ENCODE assay signal across 8 mouse cellular contexts in genomic region chr12:24710672-24711071, GRCm38 (mm10). TPM values are rescaled to one million over a fixed set of nuclear protein-coding genes. Genes with fewer than 3 reads are reported as not detected.
DNase-seq lines count a peak whose midpoint lies in the region; ATAC-seq and TF ChIP-seq lines count a peak whose summit lies in the region.

No protein-coding gene starts in this region.

- DNase-seq in heart, adult 9 months (ENCODE audit: low spot score in 2 of 2) = no peak
- peak; percentile 45 to 64 for DNase-seq in kidney, postnatal 4 days
- DNase-seq in urinary bladder, postnatal 25 days (ENCODE audit: low spot score) = no peak

- ATAC-seq in heart, embryonic 12.5 days (ENCODE audit: insufficient number of reproducible peaks, low FRiP score) = no peak
- ATAC-seq in embryonic facial prominence, embryonic 15.5 days (ENCODE audit: insufficient number of reproducible peaks, low FRiP score, low TSS enrichment, low read depth) = no peak
- ATAC-seq in neural tube, embryonic 13.5 days (ENCODE audit: low read depth) = no peak
- ATAC-seq in inflammation-experienced regulatory T-cells, adult 6 months = no peak

- H3K4me3 ChIP-seq in heart, embryonic 12.5 days = no peak overlapping the region
- peak overlapping the region; percentile 24 for H3K4me3 ChIP-seq in ES-Bruce4 (ENCODE audit: low read depth, low read length)
- no peak overlapping the region; the same call in 1 of the 2 replicates for H3K4me3 ChIP-seq in embryonic facial prominence, embryonic 15.5 days (replicated peaks)
- H3K4me3 ChIP-seq in neural tube, embryonic 13.5 days = no peak overlapping the region

- TF ChIP-seq EP300 in ES-Bruce4 (IDR thresholded peaks at IDR 0.05; ENCODE audit: insufficient read depth, low read depth, low read length) = no peak

- no peaks in the 10 kb centered on the region for H3K9me3 ChIP-seq in heart, embryonic 12.5 days (replicated peaks)
- H3K9me3 ChIP-seq in ES-Bruce4 (replicated peaks; ENCODE audit: control insufficient read depth, insufficient read depth, low read length, poor library complexity, severe bottlenecking) = no peaks in the 10 kb centered on the region
- H3K9me3 ChIP-seq in embryonic facial prominence, embryonic 15.5 days (replicated peaks) = no peaks in the 10 kb centered on the region
- H3K9me3 ChIP-seq in neural tube, embryonic 13.5 days = no peaks in the 10 kb centered on the region

- H3K9ac ChIP-seq in heart, embryonic 12.5 days = no peak overlapping the region
- peak overlapping the region; percentile 44; the same call in 1 of the 2 replicates for H3K9ac ChIP-seq in ES-Bruce4 (ENCODE audit: low read depth, poor library complexity, severe bottlenecking)
- no peak overlapping the region for H3K9ac ChIP-seq in embryonic facial prominence, embryonic 15.5 days
- H3K9ac ChIP-seq in neural tube, embryonic 13.5 days = no peak overlapping the region

- H3K27ac ChIP-seq in heart, embryonic 12.5 days (ENCODE audit: poor library complexity, severe bottlenecking) = no peak overlapping the region
- peak overlapping the region; percentile 47; the same call in 1 of the 2 replicates for H3K27ac ChIP-seq in ES-Bruce4 (ENCODE audit: insufficient read depth, low read length)
- H3K27ac ChIP-seq in embryonic facial prominence, embryonic 15.5 days (replicated peaks) = peak overlapping the region; percentile 40
- 0 out of 2 replicates have a peak overlapping the region, but pooled peaks have one; percentile 13 for H3K27ac ChIP-seq in neural tube, embryonic 13.5 days (replicated peaks)

- TF ChIP-seq CTCF in ES-Bruce4 (IDR thresholded peaks at IDR 0.05; ENCODE audit: low read depth, low read length) = peak; percentile 62

- 72% methylated on average over 5 of the region's 5 CpGs for WGBS in heart, embryonic 12.5 days
- 63% methylated on average over 5 of the region's 5 CpGs for WGBS in embryonic facial prominence, embryonic 15.5 days
- WGBS in neural tube, embryonic 13.5 days = 58% methylated on average over 5 of the region's 5 CpGs

- no peaks in the 10 kb centered on the region for H3K27me3 ChIP-seq in heart, embryonic 12.5 days (replicated peaks)
- H3K27me3 ChIP-seq in ES-Bruce4 (ENCODE audit: control insufficient read depth, insufficient read depth, low read length, poor library complexity, severe bottlenecking) = no peaks in the 10 kb centered on the region
- H3K27me3 ChIP-seq in embryonic facial prominence, embryonic 15.5 days = no peaks in the 10 kb centered on the region
- peaks cover 15% of the 10 kb centered on the region for H3K27me3 ChIP-seq in neural tube, embryonic 13.5 days

- peaks cover 39% of the 10 kb centered on the region for H3K36me3 ChIP-seq in heart, embryonic 12.5 days
- peaks cover 51% of the 10 kb centered on the region for H3K36me3 ChIP-seq in ES-Bruce4 (ENCODE audit: control insufficient read depth, insufficient read depth, low read length, poor library complexity, severe bottlenecking)
- H3K36me3 ChIP-seq in embryonic facial prominence, embryonic 15.5 days = peaks cover 17% of the 10 kb centered on the region; the same call in 1 of the 2 replicates
- H3K36me3 ChIP-seq in neural tube, embryonic 13.5 days = 0 out of 2 replicates have a peak, but pooled peaks cover 4% of the 10 kb centered on the region

- H3K4me2 ChIP-seq in heart, embryonic 12.5 days = peak overlapping the region; percentile 84
- H3K4me2 ChIP-seq in embryonic facial prominence, embryonic 15.5 days (replicated peaks) = peak overlapping the region; percentile 21; the same call in 1 of the 2 replicates
- peak overlapping the region; percentile 11; the same call in 1 of the 2 replicates for H3K4me2 ChIP-seq in neural tube, embryonic 13.5 days

- peaks cover 44% of the 10 kb centered on the region for H3K4me1 ChIP-seq in heart, embryonic 12.5 days (replicated peaks)
- no peaks in the 10 kb centered on the region for H3K4me1 ChIP-seq in ES-Bruce4 (ENCODE audit: control insufficient read depth, insufficient read depth, low read length)
- H3K4me1 ChIP-seq in embryonic facial prominence, embryonic 15.5 days = peaks cover 46% of the 10 kb centered on the region
- H3K4me1 ChIP-seq in neural tube, embryonic 13.5 days (replicated peaks) = peaks cover 35% of the 10 kb centered on the region

- TF ChIP-seq POLR2A in ES-Bruce4 (IDR thresholded peaks at IDR 0.05; ENCODE audit: insufficient read depth, low read length) = no peak

RNA-seq across cellular contexts. Expression of gene Rrm2, which starts 2.6 kb away (rescaled TPM):
- 280 and 281 TPM in 2 replicates for polyA plus RNA-seq in heart, embryonic 12.5 days (2016; fragmentation: Nextera tagmentation; extraction: Ambion mirVana)
- polyA plus RNA-seq in ES-Bruce4 (2011; ENCODE audit: insufficient read depth, insufficient read length, low read depth, missing spikeins) = 297 and 319 TPM in 2 replicates
- polyA plus RNA-seq in embryonic facial prominence, embryonic 15.5 days (2015; fragmentation: Nextera tagmentation; extraction: Ambion mirVana) = 142 and 158 TPM in 2 replicates
- polyA plus RNA-seq in neural tube, embryonic 13.5 days (2015; fragmentation: Nextera tagmentation; extraction: Ambion mirVana) = 52.2 and 62.1 TPM in 2 replicates
- polyA plus RNA-seq in inflammation-experienced regulatory T-cells, adult 6 months (2017; shearing (Covaris generic)) = 100 to 1,000 TPM in 1 of 3 experiments, 10 to 100 TPM in 2; 41.3 to 492 (median 44.8) TPM

RNA-seq across cellular contexts. Expression of gene Cys1, which starts 29.1 kb away (rescaled TPM):
- 0.76 and 1.0 TPM in 2 replicates for polyA plus RNA-seq in heart, embryonic 12.5 days (2016; fragmentation: Nextera tagmentation; extraction: Ambion mirVana)
- polyA plus RNA-seq in ES-Bruce4 (2011; ENCODE audit: insufficient read depth, insufficient read length, low read depth, missing spikeins) = not detected in 2 replicates
- polyA plus RNA-seq in embryonic facial prominence, embryonic 15.5 days (2015; fragmentation: Nextera tagmentation; extraction: Ambion mirVana) = 6.2 and 6.5 TPM in 2 replicates
- polyA plus RNA-seq in neural tube, embryonic 13.5 days (2015; fragmentation: Nextera tagmentation; extraction: Ambion mirVana) = 1.8 and 2.1 TPM in 2 replicates
- not detected for polyA plus RNA-seq in inflammation-experienced regulatory T-cells, adult 6 months (2017; shearing (Covaris generic))

RNA-seq across cellular contexts. Expression of gene Klf11, which starts 59.6 kb away (rescaled TPM):
- 20.6 and 21.6 TPM in 2 replicates for polyA plus RNA-seq in heart, embryonic 12.5 days (2016; fragmentation: Nextera tagmentation; extraction: Ambion mirVana)
- 20.2 and 23.8 TPM in 2 replicates for polyA plus RNA-seq in ES-Bruce4 (2011; ENCODE audit: insufficient read depth, insufficient read length, low read depth, missing spikeins)
- 13.0 and 13.1 TPM in 2 replicates for polyA plus RNA-seq in embryonic facial prominence, embryonic 15.5 days (2015; fragmentation: Nextera tagmentation; extraction: Ambion mirVana)
- 14.9 and 16.9 TPM in 2 replicates for polyA plus RNA-seq in neural tube, embryonic 13.5 days (2015; fragmentation: Nextera tagmentation; extraction: Ambion mirVana)
- polyA plus RNA-seq in inflammation-experienced regulatory T-cells, adult 6 months (2017; shearing (Covaris generic)) = 1 to 10 TPM; 2.3 to 3.6 (median 2.7) TPM

Comparison
In these comparisons a context has a peak if more than half of its experiments do, and no peak if none do; other contexts are left out.
1. H3K4me2 ChIP-seq: peak in every context shown above with its lines; median percentile 84 in heart, embryonic 12.5 days; 21 in embryonic facial prominence, embryonic 15.5 days; 11 in neural tube, embryonic 13.5 days.
2. DNase-seq: peak in kidney, postnatal 4 days (2 of 2); none in heart, adult 9 months (0 of 2) and urinary bladder, postnatal 25 days (single experiment).